Mouse (Mus musculus) left cerebral cortex, postnatal 10 days (tissue): ENCODE data around the gene Dpp8. TPM values are rescaled to one million over a fixed set of nuclear protein-coding genes. Genes with fewer than 3 reads are reported as not detected.
A peak's percentile ranks its signal among the peaks of the same experiment; 100 is the strongest.

Source experiments
- DNase-seq, 2 experiments: peaks; one replicate each; pipeline ENCODE4 v3.0.0; 2021 to 2022; ENCODE audit warnings: low spot score in 2 of 2, mixed read lengths in 1 of 2; ENCODE audit errors: extremely low spot score in 1 of 2
- intact Hi-C: fragments of 180-260 bp; cut with DNase I; formaldehyde crosslinking; loops from one replicate; pipeline ENCODE4 v1.15.1; 2025
- total RNA-seq, 2 experiments: library from RNA; stranded (reverse); gene quantifications; 2 replicates each; pipeline ENCODE4 v1.2.3; 2021

Gene Dpp8
- total RNA-seq, 2 experiments from 2014 or later, result 128 to 131 TPM

DNA sequence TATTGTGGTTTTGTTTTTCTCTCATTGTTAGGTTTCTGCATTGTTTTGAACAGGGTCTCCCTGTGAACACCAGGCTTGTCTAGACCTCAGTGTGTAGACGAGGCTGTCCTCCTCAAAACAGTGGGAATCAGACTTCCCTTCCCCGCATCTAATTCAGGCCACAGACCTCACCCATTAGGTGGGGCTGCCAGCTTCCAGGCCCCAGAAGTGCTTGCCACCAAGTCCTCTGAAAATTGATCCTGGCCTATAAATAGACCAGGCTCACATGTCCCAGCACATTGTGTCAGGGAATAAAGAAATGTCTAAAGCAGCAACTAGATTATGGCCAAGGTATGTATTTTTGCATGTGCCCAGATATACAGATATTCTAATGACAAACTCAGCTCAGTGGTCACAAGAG, 83.7 kb downstream of the Dpp8 start:
- intact Hi-C loops, result no loop called here
- no peak for DNase-seq

DNA sequence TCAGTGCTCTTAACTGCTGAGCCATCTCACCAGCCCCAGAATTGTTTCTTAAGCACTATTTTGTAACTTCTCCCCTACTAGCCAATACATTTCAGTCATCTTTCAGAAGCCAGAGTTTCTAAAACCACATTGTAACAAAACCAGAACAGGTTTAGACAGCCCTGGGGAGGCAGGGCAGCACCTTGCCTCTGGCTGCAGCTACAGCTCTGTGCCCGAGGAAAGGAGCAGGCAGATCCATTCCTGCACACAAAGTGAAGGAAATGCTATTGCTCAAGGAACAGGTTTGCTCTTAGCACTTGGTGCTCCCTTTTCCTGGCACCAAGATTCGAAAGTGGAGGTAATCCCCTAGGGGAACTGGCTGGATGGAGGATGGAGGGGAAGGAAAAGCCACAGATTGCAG, 85.3 kb downstream of the Dpp8 start:
- no peak for DNase-seq
- intact Hi-C loops, result no loop called here

DNA sequence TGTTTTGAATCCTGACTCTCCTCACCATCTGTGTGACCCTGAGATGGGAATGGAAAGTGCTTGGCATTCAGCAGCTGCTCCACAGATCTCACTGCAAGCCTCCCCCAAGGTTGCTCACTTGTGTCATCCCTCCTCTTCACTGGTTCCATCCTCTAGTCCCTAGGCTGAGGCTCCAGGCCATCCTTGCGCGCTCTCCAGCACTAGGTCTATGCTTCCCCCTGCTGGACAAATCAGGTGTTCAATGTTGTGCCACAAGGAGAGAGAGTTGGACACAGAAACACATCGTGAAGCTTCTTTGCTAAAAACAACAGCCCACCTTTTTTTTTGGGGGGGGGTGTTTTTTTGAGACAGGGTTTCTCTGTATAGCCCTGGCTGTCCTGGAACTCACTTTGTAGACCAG, 88.7 kb downstream of the Dpp8 start:
- intact Hi-C loops, result loop anchor here (5.0 kb wide), 1 partner anchor 34 kb away; no protein-coding TSS in a partner anchor
- DNase-seq, result peak; percentile 67 to 73

DNA sequence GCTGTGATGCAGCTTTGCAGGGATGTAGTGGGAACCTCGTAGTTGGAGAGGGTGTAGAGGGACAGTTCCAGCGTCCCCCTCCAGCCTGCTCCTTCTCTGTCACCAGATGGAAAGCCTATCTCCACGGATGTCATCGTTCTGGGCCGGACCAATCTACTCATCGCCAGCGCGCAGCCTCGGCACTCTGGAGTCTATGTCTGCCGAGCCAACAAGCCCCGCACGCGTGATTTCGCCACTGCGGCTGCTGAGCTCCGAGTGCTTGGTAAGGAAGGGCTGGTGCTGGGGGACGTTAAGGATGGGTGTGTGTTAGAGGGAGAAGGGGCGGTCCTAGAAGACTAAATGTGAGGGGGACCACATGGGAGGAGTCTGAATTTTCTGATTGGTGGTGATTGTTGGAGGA, 90.3 kb downstream of the Dpp8 start:
- DNase-seq, result peak; percentile 75 to 76
- intact Hi-C loops, result loop anchor here (5.0 kb wide), 1 partner anchor 35 kb away; no protein-coding TSS in a partner anchor

DNA sequence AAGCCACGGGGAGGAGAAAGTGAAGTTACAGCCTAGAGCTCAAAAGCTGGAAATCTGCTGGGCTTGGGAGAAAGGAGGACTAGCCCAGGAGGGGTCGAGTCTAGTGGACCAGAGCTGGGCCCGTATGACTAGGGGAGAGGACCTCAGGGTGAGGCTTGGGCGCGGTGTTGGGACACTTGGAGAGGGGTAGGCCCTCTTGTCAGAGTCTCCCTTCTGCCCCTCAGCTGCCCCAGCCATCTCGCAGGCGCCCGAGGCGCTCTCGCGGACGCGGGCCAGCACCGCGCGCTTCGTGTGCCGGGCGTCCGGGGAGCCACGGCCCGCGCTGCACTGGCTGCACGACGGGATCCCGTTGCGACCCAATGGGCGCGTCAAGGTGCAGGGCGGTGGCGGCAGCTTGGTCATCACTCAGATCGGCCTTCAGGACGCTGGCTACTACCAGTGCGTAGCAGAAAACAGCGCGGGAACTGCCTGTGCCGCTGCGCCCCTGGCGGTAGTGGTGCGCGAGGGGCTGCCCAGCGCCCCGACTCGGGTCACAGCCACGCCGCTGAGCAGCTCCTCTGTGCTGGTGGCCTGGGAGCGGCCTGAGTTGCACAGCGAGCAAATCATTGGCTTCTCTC, 91.4 kb downstream of the Dpp8 start:
- intact Hi-C loops, result loop anchor here (5.0 kb wide), 1 partner anchor 36 kb away; no protein-coding TSS in a partner anchor
- peak in 1 of 2 experiments; percentile 79 for DNase-seq

DNA sequence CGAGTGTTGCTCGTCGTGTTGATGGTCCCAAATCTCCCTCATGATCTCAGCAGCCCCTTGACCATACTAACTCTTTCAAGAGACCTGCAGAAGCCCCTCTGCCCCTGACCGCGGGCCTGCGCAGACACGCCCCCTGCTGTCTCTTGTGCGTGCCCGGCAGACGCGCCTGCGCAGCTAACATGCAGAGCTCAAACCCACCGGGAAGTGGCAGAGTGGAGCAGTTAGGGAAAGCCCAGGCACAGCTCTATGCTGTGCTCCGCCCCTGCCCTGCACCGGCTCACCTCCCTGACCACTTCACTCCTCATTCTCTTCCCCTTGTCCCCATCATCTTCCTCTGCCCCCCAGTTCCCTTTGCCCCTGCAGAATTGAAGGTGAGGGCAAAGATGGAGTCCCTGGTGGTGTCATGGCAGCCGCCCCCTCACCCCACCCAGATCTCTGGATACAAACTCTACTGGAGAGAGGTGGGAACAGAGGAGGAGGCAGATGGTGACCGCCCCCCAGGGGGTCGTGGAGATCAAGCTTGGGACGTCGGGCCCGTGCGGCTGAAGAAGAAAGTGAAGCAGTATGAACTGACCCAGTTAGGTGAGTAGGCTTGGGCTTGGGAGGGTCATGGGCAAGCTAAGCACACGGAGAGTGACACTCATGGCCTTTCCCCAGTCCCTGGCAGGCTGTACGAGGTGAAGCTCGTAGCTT, 96.1 kb downstream of the Dpp8 start:
- peak in 1 of 2 experiments; percentile 72 for DNase-seq
- intact Hi-C loops, result no loop called here

DNA sequence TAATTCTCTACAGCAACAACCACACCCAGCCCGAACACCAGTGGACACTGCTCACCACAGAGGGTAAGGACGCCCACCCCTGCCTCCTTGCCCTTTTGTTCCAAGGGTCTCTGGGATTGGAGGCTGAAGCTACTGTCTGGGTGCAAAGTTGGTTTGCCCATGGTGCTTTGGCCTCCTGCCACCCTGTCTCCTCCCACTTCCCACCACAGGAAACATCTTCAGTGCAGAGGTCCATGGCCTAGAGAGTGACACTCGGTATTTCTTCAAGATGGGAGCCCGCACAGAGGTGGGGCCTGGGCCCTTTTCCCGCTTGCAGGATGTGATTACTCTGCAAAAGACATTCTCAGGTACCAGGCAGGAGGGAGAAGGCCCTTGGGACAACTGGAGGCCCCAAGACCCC, 99.5 kb downstream of the Dpp8 start:
- DNase-seq, result no peak
- intact Hi-C loops, result loop anchor here (2.0 kb wide), 1 partner anchor 57 kb away; no protein-coding TSS in a partner anchor

Other genes with a start within 250 kb of the Dpp8 start
- gene Dennd4a, start 221.1 kb upstream of the Dpp8 start, total RNA-seq, result 10 to 100 TPM; 53.3 to 56.7 TPM
- gene Slc24a1, start 80.8 kb upstream of the Dpp8 start, total RNA-seq, result under 1 TPM in 1 of 2 experiments, not detected in 1; 0.21 TPM
- gene Ints14, start 71.5 kb upstream of the Dpp8 start, total RNA-seq, result 10 to 100 TPM; 19.7 to 22.0 TPM
- 100 to 1,000 TPM; 158 to 170 TPM for gene Hacd3, start 10.7 kb upstream of the Dpp8 start, total RNA-seq
- 10 to 100 TPM; 25.5 to 29.2 TPM for gene Igdcc4, start 69.1 kb downstream of the Dpp8 start, total RNA-seq
- 1 to 10 TPM; 2.5 to 4.2 TPM for gene Igdcc3, start 108.8 kb downstream of the Dpp8 start, total RNA-seq
- gene Parp16, start 162.9 kb downstream of the Dpp8 start, total RNA-seq, result 1 to 10 TPM; 4.1 to 4.6 TPM
- under 1 TPM; 0.08 to 0.09 TPM for gene Cilp, start 232.8 kb downstream of the Dpp8 start, total RNA-seq